Mouse (Mus musculus) testis, adult 2 months (tissue): ENCODE measurements around the gene Slc22a23. TPM values are rescaled to one million over a fixed set of nuclear protein-coding genes. Genes with fewer than 3 reads are reported as not detected.

Experiments used
- H3K27ac ChIP-seq: fragments of 200-500 bp; 2 replicates; pipeline ENCODE4 v1.5.1; 2012; ENCODE audit warnings: low read depth, low read length; ENCODE audit not compliant: control insufficient read depth, insufficient read depth
- H3K27me3 ChIP-seq: fragments of 200-500 bp; 2 replicates; pipeline ENCODE4 v1.6.1; 2012; ENCODE audit warnings: mild to moderate bottlenecking, low read length, moderate library complexity; ENCODE audit not compliant: control insufficient read depth, insufficient read depth
- H3K36me3 ChIP-seq: fragments of 200-500 bp; 2 replicates; pipeline ENCODE4 v1.6.1; 2012; ENCODE audit warnings: mild to moderate bottlenecking, low read length; ENCODE audit not compliant: control insufficient read depth, insufficient read depth
- H3K4me1 ChIP-seq: fragments of 200-500 bp; 2 replicates; pipeline ENCODE4 v1.6.1; 2012; ENCODE audit warnings: low read length; ENCODE audit not compliant: control insufficient read depth, insufficient read depth
- H3K4me3 ChIP-seq: fragments of 200-500 bp; 2 replicates; pipeline ENCODE4 v1.5.1; 2012; ENCODE audit warnings: low read depth, mild to moderate bottlenecking, low read length, moderate library complexity, mixed read lengths; ENCODE audit not compliant: control insufficient read depth
- CTCF ChIP-seq: fragments of 200-500 bp; IDR thresholded peaks from 2 replicates; pipeline ENCODE4 v1.5.1; 2012; ENCODE audit warnings: low read depth, mild to moderate bottlenecking, inconsistent platforms, low read length, moderate library complexity; ENCODE audit not compliant: control insufficient read depth, insufficient read depth, insufficient replicate concordance
- POLR2A ChIP-seq: fragments of 200-500 bp; IDR thresholded peaks from 2 replicates; pipeline ENCODE4 v1.6.1; 2012; ENCODE audit warnings: low read depth, mild to moderate bottlenecking, inconsistent platforms, low read length, moderate library complexity; ENCODE audit not compliant: control insufficient read depth
- polyA plus RNA-seq: library from polyadenylated mRNA; depleted of rRNA; stranded (reverse); fragments of >200 nt; gene quantifications from 2 replicates; pipeline ENCODE4 v1.2.3, GENCODE M21; 2012

Gene Slc22a23
- polyA plus RNA-seq, 1 experiment, result 6.8 TPM

GRCm38 (mm10) chr13:34372870-34373478 lies 28.0 kb upstream of the Slc22a23 start:
- Histone ChIP-seq H3K36me3 (no peaks in the 10 kb centered on the region), H3K27ac (no peak overlapping the region), H3K27me3 (no peaks in the 10 kb centered on the region), H3K4me3 (no peak overlapping the region), H3K4me1 (no peaks in the 10 kb centered on the region)
- TF ChIP-seq CTCF (no peak), POLR2A (no peak)

GRCm38 (mm10) chr13:34371951-34372869 lies 27.2 kb upstream of the Slc22a23 start:
- Histone ChIP-seq H3K4me3 (no peak overlapping the region), H3K36me3 (no peaks in the 10 kb centered on the region), H3K27me3 (no peaks in the 10 kb centered on the region), H3K4me1 (no peaks in the 10 kb centered on the region), H3K27ac (no peak overlapping the region)
- TF ChIP-seq POLR2A, result no peak
- no peak for TF ChIP-seq CTCF

- Histone ChIP-seq H3K4me1 (no peaks in the 10 kb centered on the region), H3K27ac (no peak overlapping the region), H3K27me3 (no peaks in the 10 kb centered on the region), H3K4me3 (no peak overlapping the region), H3K36me3 (no peaks in the 10 kb centered on the region)
- TF ChIP-seq POLR2A (no peak), CTCF (no peak)
Observed at GRCm38 (mm10) chr13:34370281-34370825, 25.4 kb upstream of the Slc22a23 start.

GRCm38 (mm10) chr13:34365226-34365625 lies 20.2 kb upstream of the Slc22a23 start:
- no peaks in the 10 kb centered on the region for H3K4me1 ChIP-seq
- H3K4me3 ChIP-seq, result no peak overlapping the region
- no peak for TF ChIP-seq CTCF
- TF ChIP-seq POLR2A, result no peak
- H3K36me3 ChIP-seq, result no peaks in the 10 kb centered on the region
- H3K27ac ChIP-seq, result no peak overlapping the region
- H3K27me3 ChIP-seq, result no peaks in the 10 kb centered on the region

- no peak overlapping the region for H3K4me3 ChIP-seq
- TF ChIP-seq CTCF (no peak), POLR2A (no peak)
- no peaks in the 10 kb centered on the region for H3K36me3 ChIP-seq
- no peaks in the 10 kb centered on the region for H3K4me1 ChIP-seq
- no peaks in the 10 kb centered on the region for H3K27me3 ChIP-seq
- no peak overlapping the region for H3K27ac ChIP-seq
Observed at GRCm38 (mm10) chr13:34355656-34356055, 10.7 kb upstream of the Slc22a23 start.

GRCm38 (mm10) chr13:34354830-34355624 lies 10.0 kb upstream of the Slc22a23 start:
- TF ChIP-seq POLR2A (no peak), CTCF (no peak)
- H3K27me3 ChIP-seq, result no peaks in the 10 kb centered on the region
- no peak overlapping the region for H3K4me3 ChIP-seq
- no peaks in the 10 kb centered on the region for H3K4me1 ChIP-seq
- no peak overlapping the region for H3K27ac ChIP-seq
- no peaks in the 10 kb centered on the region for H3K36me3 ChIP-seq
